Mouse (Mus musculus) thymus, postnatal 14 days (tissue): ENCODE results near the gene D10Jhu81e.
A peak's percentile ranks its signal among the peaks of the same experiment; 100 is the strongest.

Source experiments
- DNase-seq: peaks from one replicate; pipeline ENCODE4 v3.0.0; 2021

Gene D10Jhu81e

GRCm38 (mm10) chr10:78163241-78163640, 6.3 kb downstream of the D10Jhu81e start:
- DNase-seq = no peak

- no peak for DNase-seq
Measured at GRCm38 (mm10) chr10:78162646-78163045, 6.9 kb downstream of the D10Jhu81e start.

- DNase-seq = no peak
Measured at GRCm38 (mm10) chr10:78161096-78161495, 8.5 kb downstream of the D10Jhu81e start.

GRCm38 (mm10) chr10:78160369-78161095, 9.1 kb downstream of the D10Jhu81e start:
- peak; percentile 80 for DNase-seq

- DNase-seq = peak; percentile 84
Measured at GRCm38 (mm10) chr10:78159906-78160305, 9.7 kb downstream of the D10Jhu81e start.

- peak; percentile 81 for DNase-seq
Measured at GRCm38 (mm10) chr10:78159252-78159878, 10.2 kb downstream of the D10Jhu81e start.

- DNase-seq = no peak
Measured at GRCm38 (mm10) chr10:78158041-78158440, 11.5 kb downstream of the D10Jhu81e start.

GRCm38 (mm10) chr10:78156926-78157325, 12.7 kb downstream of the D10Jhu81e start:
- no peak for DNase-seq

GRCm38 (mm10) chr10:78148834-78149766, 20.5 kb downstream of the D10Jhu81e start:
- DNase-seq = no peak

GRCm38 (mm10) chr10:78147908-78148441, 21.6 kb downstream of the D10Jhu81e start:
- DNase-seq = no peak

GRCm38 (mm10) chr10:78143727-78144505, 25.7 kb downstream of the D10Jhu81e start:
- DNase-seq = no peak

- no peak for DNase-seq
Measured at GRCm38 (mm10) chr10:78140843-78141242, 28.7 kb downstream of the D10Jhu81e start.

GRCm38 (mm10) chr10:78140251-78140600, 29.4 kb downstream of the D10Jhu81e start:
- DNase-seq = no peak

- DNase-seq = no peak
Measured at GRCm38 (mm10) chr10:78139572-78140250, 29.9 kb downstream of the D10Jhu81e start.

- DNase-seq = no peak
Measured at GRCm38 (mm10) chr10:78138812-78139523, 30.6 kb downstream of the D10Jhu81e start.

- DNase-seq = no peak
Measured at GRCm38 (mm10) chr10:78137191-78137590, 32.4 kb downstream of the D10Jhu81e start.

GRCm38 (mm10) chr10:78135947-78136346, 33.6 kb downstream of the D10Jhu81e start:
- no peak for DNase-seq

GRCm38 (mm10) chr10:78134975-78135798, 34.4 kb downstream of the D10Jhu81e start:
- no peak for DNase-seq

- DNase-seq = peak; percentile 37
Measured at GRCm38 (mm10) chr10:78134400-78134799, 35.2 kb downstream of the D10Jhu81e start.

- no peak for DNase-seq
Measured at GRCm38 (mm10) chr10:78129998-78130397, 39.6 kb downstream of the D10Jhu81e start.
